Mouse (Mus musculus) lung, embryonic 14.5 days (tissue): ENCODE data around the gene F2r. TPM values are rescaled to one million over a fixed set of nuclear protein-coding genes. Genes with fewer than 3 reads are reported as not detected.
A peak's percentile ranks its signal among the peaks of the same experiment; 100 is the strongest.

Experiments used
- ATAC-seq: fragments of 200-750 bp; cut with Nextera tagmentation; 2 replicates; pipeline ENCODE4 v1.8.0; 2017; ENCODE audit warnings: mild to moderate bottlenecking, moderate TSS enrichment, moderate library complexity; ENCODE audit not compliant: insufficient read depth
- DNase-seq: peaks from one replicate; pipeline ENCODE4 v3.0.0-alpha.2; 2015
- H3K27ac ChIP-seq: fragments of 300-500 bp; sonication (generic); 2 replicates; pipeline ENCODE4 v1.5.1; 2014; ENCODE audit warnings: low read depth, mild to moderate bottlenecking, moderate library complexity
- H3K27me3 ChIP-seq: fragments of 300-500 bp; sonication (generic); 2 replicates; pipeline ENCODE4 v1.6.1; 2014; ENCODE audit warnings: low read length, control low read depth; ENCODE audit not compliant: insufficient read depth
- H3K36me3 ChIP-seq: fragments of 300-500 bp; sonication (generic); 2 replicates; pipeline ENCODE4 v1.6.1; 2014; ENCODE audit warnings: control low read depth; ENCODE audit not compliant: insufficient read depth
- H3K4me1 ChIP-seq: fragments of 300-500 bp; sonication (generic); 2 replicates; pipeline ENCODE4 v1.6.1; 2014; ENCODE audit warnings: antibody characterized with exemption, control low read depth; ENCODE audit not compliant: insufficient read depth
- H3K4me2 ChIP-seq: fragments of 300-500 bp; sonication (generic); 2 replicates; pipeline ENCODE4 v1.6.1; 2014; ENCODE audit warnings: mild to moderate bottlenecking
- H3K4me3 ChIP-seq: fragments of 300-500 bp; sonication (generic); 2 replicates; pipeline ENCODE4 v1.5.1; 2014; ENCODE audit warnings: low read depth, low read length
- H3K9ac ChIP-seq: fragments of 300-500 bp; sonication (generic); 2 replicates; pipeline ENCODE4 v1.6.1; 2014
- H3K9me3 ChIP-seq: fragments of 300-500 bp; sonication (generic); 2 replicates; pipeline ENCODE4 v1.6.1; 2016; ENCODE audit warnings: low read depth, low read length, control low read depth
- CTCF ChIP-seq: IDR thresholded peaks from 2 replicates; pipeline ENCODE4 v1.5.1; 2016; ENCODE audit warnings: antibody characterized with exemption, low read depth
- WGBS: fragments of 180-500 bp; shearing (Covaris S2); extraction: QIAGEN DNeasy Blood & Tissue Kit; methylation state at CpG from one replicate; pipeline ENCODE4 v1.1.7; 2014; 5-methylcytosine and 5-hydroxymethylcytosine counted together
- polyA plus RNA-seq: library from polyadenylated mRNA; unstranded; fragments of >200 nt; fragmentation: Nextera tagmentation; extraction: Ambion mirVana; gene quantifications from 2 replicates; pipeline ENCODE4 v1.2.1, GENCODE M21; 2014

Gene F2r
- polyA plus RNA-seq, 1 experiment from 2014 or later, result 109 TPM

GRCm38 (mm10) chr13:95563693-95564092 is 54.6 kb downstream of the F2r start:
- peak; percentile 93 for DNase-seq
- H3K27ac ChIP-seq, result no peak overlapping the region
- no peaks in the 10 kb centered on the region for H3K27me3 ChIP-seq
- H3K4me2 ChIP-seq, result no peak overlapping the region
- no peaks in the 10 kb centered on the region for H3K9me3 ChIP-seq
- H3K9ac ChIP-seq, result no peak overlapping the region
- no peak overlapping the region for H3K4me3 ChIP-seq
- peak; percentile 94 for TF ChIP-seq CTCF
- 0% methylated on average over 3 of the region's 3 CpGs for WGBS
- no peaks in the 10 kb centered on the region for H3K4me1 ChIP-seq
- peak; percentile 71 for ATAC-seq
- H3K36me3 ChIP-seq, result no peaks in the 10 kb centered on the region

DNA sequence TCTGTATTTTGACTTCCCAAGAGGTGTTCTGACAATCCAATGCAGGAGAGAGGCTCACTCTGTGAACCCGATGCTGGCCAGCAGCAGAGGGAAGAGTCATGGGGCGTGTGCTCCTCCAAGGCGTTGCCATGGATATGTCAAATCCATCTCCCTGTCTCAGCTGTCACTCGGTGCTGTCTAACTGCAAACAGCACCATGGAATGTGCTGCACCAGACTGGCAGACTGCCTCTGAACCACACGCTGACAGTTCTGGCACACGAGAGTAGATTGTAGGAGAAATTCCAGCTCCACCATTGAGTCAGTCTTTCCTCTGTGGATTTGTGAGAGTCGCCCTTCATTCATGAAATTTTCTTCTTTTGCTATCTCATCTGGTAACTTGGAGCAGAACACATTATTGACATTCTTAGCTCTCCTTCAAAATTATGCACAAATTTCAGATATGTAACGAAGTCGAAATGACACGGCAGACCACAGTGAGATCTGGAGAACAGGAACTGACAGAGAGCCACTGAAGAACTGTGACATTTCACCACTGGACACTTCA is 55.1 kb downstream of the F2r start:
- ATAC-seq, result no peak
- H3K27ac ChIP-seq, result no peak overlapping the region
- no peak overlapping the region for H3K9ac ChIP-seq
- H3K4me2 ChIP-seq, result no peak overlapping the region
- H3K9me3 ChIP-seq, result no peaks in the 10 kb centered on the region
- H3K27me3 ChIP-seq, result no peaks in the 10 kb centered on the region
- TF ChIP-seq CTCF, result no peak
- no peaks in the 10 kb centered on the region for H3K4me1 ChIP-seq
- no peak overlapping the region for H3K4me3 ChIP-seq
- 46% methylated on average over 10 of the region's 10 CpGs for WGBS
- peak; percentile 36 for DNase-seq
- H3K36me3 ChIP-seq, result no peaks in the 10 kb centered on the region

- no peak overlapping the region for H3K27ac ChIP-seq
- H3K4me2 ChIP-seq, result no peak overlapping the region
- H3K4me1 ChIP-seq, result no peaks in the 10 kb centered on the region
- H3K9ac ChIP-seq, result no peak overlapping the region
- 62% methylated on average over 7 of the region's 7 CpGs for WGBS
- no peaks in the 10 kb centered on the region for H3K9me3 ChIP-seq
- no peak overlapping the region for H3K4me3 ChIP-seq
- no peak for DNase-seq
- ATAC-seq, result no peak
- TF ChIP-seq CTCF, result no peak
- H3K27me3 ChIP-seq, result no peaks in the 10 kb centered on the region
- H3K36me3 ChIP-seq, result no peaks in the 10 kb centered on the region
Observed at GRCm38 (mm10) chr13:95557326-95557725, 61.0 kb downstream of the F2r start.

DNA sequence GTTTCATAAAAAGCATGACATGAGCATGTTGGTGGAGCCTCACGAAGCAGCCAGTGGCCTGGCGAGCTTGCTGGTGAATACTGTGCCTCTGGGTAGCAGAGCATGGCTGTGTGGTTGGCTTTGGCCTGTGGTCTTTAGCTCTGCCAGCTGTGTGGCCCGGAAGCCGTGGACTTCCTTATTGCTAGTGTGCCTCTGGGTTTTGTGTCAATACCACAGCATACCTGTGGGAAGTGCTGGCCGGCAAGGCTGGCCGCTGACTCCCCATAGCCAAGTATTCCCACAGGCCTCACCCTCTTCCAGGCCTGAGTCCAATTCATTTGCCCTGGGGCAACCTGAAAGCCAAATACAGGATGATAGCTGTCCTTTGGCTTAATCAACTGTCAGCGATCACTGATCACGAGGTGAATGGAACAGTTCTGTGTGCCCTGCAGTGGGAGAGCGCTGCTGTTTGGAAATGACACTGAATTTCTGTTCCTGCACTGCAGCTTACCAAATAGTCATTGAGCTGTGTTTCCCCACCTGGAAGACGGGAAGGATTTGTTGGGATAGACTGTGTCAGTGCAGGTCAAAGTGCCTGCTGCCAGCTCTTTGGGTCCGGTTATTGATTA is 64.3 kb downstream of the F2r start:
- TF ChIP-seq CTCF, result no peak
- Histone ChIP-seq H3K4me2 (no peak overlapping the region), H3K27ac (no peak overlapping the region), H3K36me3 (no peaks in the 10 kb centered on the region), H3K9me3 (no peaks in the 10 kb centered on the region), H3K27me3 (no peaks in the 10 kb centered on the region), H3K4me1 (no peaks in the 10 kb centered on the region), H3K4me3 (no peak overlapping the region), H3K9ac (no peak overlapping the region)
- no peak for DNase-seq
- 76% methylated on average over 11 of the region's 11 CpGs for WGBS
- no peak for ATAC-seq

Other genes with a start within 250 kb of the F2r start
- 32.2 and 35.7 TPM in 2 replicates for gene Aggf1, start 243.1 kb downstream of the F2r start, polyA plus RNA-seq
- gene Crhbp, start 173.6 kb downstream of the F2r start, polyA plus RNA-seq, result 0.11 TPM in 1 of 2 replicates, not detected in the other
- gene S100z, start 139.8 kb downstream of the F2r start, polyA plus RNA-seq, result 0.74 TPM in 1 of 2 replicates, not detected in the other
- gene F2rl1, start 93.3 kb downstream of the F2r start, polyA plus RNA-seq, result 4.1 and 4.5 TPM in 2 replicates
- gene F2rl2, start 78.4 kb upstream of the F2r start, polyA plus RNA-seq, result 0.91 and 1.3 TPM in 2 replicates